Mouse (Mus musculus) liver, postnatal 0 days (tissue): ENCODE measurements around the gene Arhgef18.

Source experiments
- CTCF ChIP-seq: sonication (generic); IDR thresholded peaks from 2 replicates; pipeline ENCODE4 v1.5.1; 2016; ENCODE audit warnings: antibody characterized with exemption, low read depth
- EP300 ChIP-seq: IDR thresholded peaks from 2 replicates; pipeline ENCODE4 v1.6.1; 2016; ENCODE audit warnings: antibody characterized with exemption, low read depth, mild to moderate bottlenecking

DNA sequence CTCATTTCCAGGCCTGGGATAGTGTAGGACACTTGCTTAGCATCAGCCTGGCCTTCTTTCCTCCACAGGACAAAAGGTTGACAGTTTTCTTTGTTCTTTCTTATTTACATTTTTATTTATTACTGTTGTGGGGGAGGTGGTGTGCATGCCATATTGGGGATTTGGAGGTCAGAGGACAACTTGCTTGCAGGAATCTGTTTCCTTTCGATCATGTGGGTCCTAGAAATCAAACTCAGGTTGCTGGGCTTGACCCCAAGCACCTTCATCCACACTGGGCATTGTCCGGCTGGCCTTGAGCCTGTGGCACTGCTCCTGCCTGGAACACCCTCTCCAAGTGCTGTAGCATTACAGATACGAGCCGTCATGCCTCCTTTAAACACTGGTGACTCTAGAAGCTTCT, 24.0 kb downstream of the Arhgef18 start:
- no peak for TF ChIP-seq CTCF
- no peak for TF ChIP-seq EP300
